Mouse (Mus musculus): ENCODE measurements around the gene Nectin1.

Gene Nectin1

DNA sequence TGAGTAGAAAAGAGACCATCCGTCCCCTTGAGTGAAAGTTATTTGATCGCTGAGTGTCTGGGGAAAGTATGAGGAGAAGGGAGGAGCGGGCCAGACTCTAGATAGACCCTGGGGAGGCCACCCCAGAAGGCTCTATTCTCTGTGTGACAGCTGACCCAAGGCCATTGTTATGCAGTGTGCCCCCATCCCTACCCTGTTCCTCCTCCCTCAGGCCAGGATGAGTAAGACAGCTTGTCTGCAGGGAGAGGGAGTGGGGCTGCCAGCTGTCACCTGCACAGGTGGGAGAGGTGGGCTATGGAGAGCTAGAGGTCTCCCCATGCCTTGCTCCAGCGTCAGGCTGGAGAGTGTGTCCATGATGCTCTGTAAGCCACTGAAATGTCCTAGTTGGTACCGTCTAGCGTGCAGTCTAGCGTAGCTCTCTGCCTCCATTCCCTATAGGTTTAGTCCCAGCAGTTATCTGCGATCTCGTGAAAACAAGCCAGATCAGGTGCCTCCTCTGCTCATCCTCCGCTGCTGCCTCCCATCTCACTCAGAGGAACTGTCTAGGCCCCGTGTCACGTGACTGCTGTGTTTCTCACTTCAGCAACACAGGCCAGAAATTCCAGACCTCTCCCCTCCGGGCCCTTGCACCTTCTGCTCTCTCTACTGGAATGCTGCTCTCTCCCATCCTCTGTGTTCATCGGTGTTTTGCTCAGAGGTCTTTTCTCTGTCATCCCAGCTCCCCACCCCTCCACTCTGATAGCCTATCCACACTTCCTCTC, 21.8 kb downstream of the Nectin1 start:
- DNase-seq (ENCODE audit: low spot score), result no peak

DNA sequence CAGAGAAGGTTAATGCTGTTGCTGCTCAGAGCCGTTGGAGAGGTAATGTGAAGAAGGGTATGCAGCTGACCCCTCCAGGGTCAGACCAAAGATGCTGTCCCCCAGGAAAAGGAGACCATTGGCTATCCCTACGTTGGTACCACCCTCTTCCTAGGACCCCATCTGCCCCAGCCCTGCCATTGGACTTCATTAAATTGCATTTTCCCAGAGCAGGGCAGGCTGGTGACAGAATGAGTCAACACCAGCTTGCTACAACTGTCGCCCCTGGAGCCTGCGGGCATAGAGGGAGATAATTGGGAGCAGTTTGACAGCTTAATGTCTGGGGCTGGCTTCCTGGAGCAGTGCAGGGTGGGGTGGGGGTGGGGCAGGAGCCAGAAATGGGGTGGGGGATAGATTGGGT, 25.0 kb downstream of the Nectin1 start:
- DNase-seq (ENCODE audit: low spot score), result no peak

- no peak for DNase-seq (ENCODE audit: low spot score)
These were observed 25.4 kb downstream of the Nectin1 start for GRCm38 (mm10) chr9:43769228-43769627.

DNA sequence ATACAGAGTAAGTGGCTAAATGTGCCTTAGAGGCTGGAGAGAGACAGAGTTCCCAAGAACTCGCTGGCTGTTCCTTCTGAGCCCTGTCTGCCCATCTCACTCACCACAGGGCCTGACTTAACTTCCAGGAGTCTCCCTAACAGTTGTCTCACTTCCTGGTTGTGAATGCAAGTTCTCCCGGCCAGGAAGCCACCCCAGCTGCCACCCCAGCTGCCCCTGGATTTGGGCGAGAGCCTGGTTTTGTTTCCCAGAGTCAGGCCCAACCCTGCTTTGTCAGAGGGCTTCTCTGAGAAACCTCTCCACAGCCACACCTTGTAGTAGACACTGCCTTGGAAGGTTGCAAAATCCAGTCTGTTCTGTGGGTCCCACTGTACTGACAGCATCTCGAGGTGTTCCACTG, 26.2 kb downstream of the Nectin1 start:
- DNase-seq (ENCODE audit: low spot score), result no peak

GRCm38 (mm10) chr9:43771041-43771440, 27.3 kb downstream of the Nectin1 start:
- DNase-seq (ENCODE audit: low spot score), result no peak

- no peak for DNase-seq (ENCODE audit: low spot score)
These were observed 28.7 kb downstream of the Nectin1 start for GRCm38 (mm10) chr9:43772460-43772859.

DNA sequence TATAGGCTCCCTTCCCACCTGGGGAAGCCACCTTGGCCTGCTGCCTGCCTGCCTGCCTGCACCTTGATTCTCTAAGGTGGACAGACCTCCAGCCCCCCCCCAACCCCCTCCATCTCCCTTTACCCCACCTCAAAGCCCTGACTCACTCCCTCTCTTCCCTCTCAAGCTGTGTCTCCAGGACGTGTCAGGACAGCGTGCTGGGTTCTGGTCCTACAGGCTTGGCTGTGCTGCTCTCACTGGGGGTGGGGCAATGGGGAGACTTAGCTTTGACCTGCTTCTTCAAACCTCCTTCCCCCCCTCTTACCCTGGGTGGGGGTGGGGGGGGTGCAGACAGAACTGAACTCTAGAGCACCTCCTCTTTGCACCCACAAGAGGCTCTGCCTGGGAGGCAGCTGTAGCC, 29.7 kb downstream of the Nectin1 start:
- DNase-seq (ENCODE audit: low spot score), result no peak

GRCm38 (mm10) chr9:43774427-43774826, 30.6 kb downstream of the Nectin1 start:
- DNase-seq (ENCODE audit: low spot score), result no peak

- DNase-seq (ENCODE audit: low spot score), result no peak
These were observed 32.4 kb downstream of the Nectin1 start for GRCm38 (mm10) chr9:43776231-43776630.

DNA sequence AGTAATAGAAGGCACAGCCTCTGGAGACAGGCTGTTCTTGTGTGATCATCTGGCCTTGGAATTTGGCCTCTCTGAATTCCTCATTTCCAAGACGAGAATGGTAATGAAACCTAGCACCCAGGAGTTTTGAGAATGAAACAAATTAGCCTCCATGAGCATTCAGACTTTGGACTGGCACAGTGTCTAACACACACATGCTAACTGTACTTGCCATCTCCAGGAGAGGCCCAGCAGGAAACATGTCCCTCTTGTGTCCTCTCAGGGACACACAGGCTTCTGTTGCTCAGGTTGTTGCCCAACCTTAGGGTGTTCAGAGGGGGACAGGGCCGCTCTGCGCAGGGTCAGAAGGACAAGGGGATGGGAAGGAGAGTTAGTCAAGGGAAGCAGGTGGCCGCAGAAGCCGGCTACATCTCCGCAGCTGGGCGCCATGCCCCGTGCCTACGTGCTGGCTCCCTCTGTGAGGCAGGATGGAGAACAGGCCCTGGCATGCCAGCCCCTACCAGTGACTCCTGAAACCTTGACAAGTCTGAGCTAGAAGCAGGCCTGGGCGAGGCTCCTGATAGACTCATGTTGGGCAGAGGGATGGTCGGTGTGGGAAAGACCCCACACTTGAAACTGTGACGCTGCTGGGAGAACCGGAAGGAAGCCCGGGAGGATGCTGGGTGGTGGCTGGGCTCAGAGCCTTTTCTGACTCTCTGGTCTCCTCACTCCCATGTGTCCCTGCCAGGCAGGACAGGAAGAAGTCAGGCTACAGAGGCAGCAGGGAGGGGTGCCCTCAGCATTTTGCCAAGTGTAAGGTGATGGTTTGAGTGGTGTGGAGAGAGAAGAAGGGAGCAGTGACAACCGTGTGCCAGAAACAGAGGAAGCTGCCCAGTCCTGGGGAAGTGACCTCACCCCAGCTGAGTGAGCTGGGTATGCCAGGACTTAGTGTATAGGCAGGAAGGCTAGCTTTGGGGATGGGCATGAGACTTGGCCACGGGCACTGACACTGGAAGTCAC, 33.9 kb downstream of the Nectin1 start:
- no peak for DNase-seq (ENCODE audit: low spot score)

GRCm38 (mm10) chr9:43780883-43781282, 37.1 kb downstream of the Nectin1 start:
- no peak for DNase-seq (ENCODE audit: low spot score)

DNA sequence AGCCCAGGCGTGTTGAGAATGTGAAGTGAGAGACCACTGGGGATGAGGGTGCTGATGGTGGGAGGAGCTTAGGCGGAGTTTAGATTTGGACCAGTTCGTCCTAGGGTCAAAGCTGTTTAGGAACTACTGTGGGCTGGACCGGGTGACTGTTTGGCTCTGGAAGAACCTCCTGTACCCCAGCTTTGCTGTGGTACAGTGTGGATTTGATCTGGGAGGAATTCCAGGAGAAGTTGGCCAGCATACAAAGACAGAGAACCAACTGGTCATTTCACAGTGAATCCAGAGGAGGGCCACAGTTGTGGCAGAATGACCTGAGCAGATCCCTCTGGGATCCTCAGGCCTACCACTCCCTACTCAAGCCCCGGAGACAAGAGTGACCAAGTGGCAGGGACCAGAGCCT, 38.6 kb downstream of the Nectin1 start:
- no peak for DNase-seq (ENCODE audit: low spot score)

DNA sequence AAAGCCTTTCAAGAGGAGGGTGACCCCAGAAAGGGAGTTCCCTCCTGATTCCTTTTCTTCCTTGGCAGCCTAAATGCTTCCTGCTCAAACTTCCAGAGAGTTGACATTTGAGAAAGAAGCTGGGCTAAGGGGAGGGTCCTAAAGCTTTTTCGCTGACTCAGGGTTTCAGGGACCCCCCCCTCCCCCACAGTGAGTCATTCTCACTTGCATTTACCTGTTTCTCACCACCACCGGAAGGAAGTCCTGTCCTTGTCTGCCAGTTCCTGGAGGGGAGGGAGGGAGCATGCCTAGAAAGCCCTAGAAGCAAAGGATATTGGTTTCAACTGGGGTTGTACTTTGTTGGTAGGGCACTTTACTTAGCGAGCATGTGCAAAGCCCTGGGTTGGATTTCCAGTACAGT, 40.2 kb downstream of the Nectin1 start:
- DNase-seq (ENCODE audit: low spot score), result no peak

- DNase-seq (ENCODE audit: low spot score), result no peak
These were observed 41.1 kb downstream of the Nectin1 start for GRCm38 (mm10) chr9:43784841-43785240.

DNA sequence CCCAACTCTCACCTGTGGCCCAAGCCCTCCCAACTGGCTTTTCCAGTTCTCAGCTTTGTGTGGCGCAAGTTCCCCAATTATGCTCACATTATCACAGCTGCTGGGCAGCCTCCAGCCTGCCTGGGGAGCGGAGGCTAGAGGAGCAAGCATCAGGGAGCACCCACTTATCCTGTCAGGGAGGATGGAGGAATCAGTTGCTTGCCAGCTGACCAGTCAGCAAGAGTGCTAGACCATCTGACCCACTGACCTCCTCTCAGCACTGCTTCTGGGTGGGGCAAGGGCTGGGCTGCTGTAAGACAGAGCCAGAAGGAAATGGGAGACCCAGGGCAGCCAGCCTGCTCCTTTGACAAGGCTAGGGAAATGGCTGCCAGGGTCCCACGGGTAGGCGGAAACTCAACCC, 43.8 kb downstream of the Nectin1 start:
- no peak for DNase-seq (ENCODE audit: low spot score)

DNA sequence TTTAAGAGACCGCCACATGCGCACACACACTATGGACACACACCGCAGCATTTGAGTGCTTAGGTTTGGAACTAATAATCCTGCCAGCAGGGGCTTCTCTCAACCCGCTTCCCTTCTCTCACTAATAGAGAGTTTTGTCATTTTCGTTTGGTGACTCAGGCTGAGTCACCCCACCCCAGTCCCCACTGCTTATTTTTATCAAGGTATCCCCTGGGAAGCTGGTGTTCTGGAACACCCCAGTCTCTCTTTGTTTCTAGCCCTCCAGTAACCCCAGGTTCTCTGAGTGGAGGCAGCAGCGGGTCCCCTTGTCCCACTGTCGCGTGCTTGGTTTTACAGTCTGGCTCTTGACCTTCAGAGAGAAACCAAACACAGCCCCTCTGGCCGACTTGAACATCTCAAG, 48.9 kb downstream of the Nectin1 start:
- no peak for DNase-seq (ENCODE audit: low spot score)

DNA sequence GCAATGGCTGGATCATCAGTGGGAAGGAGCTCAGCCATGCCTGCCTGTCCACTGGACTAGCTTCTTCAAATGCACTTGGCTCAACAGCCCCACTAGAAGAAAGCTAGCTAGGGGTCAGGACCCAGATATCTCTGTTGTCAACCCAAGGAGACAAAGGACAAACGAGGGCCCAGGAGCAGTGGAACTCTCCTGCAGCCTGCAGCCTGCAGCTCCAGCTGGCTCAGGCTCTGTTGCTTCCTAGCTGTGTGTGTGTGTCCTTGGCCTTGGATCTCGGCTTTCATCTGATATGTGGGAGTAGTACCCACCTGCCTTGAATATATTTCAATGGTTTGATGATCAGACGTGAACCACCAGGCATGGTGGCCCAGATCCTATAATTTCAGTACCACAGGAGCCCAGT, 49.6 kb downstream of the Nectin1 start:
- no peak for DNase-seq (ENCODE audit: low spot score)

DNA sequence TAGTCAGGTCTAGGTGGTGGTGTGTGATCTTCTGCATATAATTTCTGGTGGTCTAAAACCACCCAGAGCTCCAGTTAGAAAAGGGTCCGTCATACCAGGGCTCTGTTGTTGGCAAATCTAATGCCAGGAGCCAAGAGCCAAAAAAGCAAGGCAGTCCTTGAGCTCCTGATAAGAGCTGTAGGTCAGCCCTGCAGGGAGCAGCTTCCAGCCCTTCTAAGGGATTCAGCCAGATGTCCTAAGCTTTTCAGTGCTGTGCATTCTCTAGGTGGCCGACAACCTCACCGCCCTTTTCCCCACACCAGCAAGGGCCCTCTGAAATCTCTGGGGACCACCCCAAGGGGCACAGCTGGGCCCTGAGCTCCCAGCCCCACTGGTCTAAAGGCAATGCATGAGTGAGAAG, 52.2 kb downstream of the Nectin1 start:
- peak; percentile 57 for DNase-seq (ENCODE audit: low spot score)

GRCm38 (mm10) chr9:43796841-43797740, 53.3 kb downstream of the Nectin1 start:
- no peak for DNase-seq (ENCODE audit: low spot score)

DNA sequence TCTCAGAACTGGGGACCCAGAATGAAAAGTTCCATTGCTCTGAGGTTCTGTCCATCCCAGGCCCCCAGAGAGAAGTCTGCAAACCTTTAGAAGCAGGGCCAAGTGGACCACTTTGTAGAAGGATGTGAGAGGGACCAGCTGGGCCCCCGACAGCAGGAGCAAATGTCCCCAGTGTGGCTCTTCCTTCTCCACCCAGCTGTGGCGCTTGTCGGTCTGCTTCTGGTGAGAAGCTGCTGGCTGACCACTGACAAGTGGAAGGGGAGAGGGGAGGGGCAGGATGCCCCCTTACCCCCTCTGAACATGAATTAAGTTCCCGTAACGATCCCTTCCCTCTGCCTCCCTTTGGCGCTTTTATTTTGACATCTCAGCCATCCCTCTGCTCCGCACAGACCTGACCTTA, 54.0 kb downstream of the Nectin1 start:
- no peak for DNase-seq (ENCODE audit: low spot score)

- no peak for DNase-seq (ENCODE audit: low spot score)
These were observed 56.7 kb downstream of the Nectin1 start for GRCm38 (mm10) chr9:43800525-43800924.

DNA sequence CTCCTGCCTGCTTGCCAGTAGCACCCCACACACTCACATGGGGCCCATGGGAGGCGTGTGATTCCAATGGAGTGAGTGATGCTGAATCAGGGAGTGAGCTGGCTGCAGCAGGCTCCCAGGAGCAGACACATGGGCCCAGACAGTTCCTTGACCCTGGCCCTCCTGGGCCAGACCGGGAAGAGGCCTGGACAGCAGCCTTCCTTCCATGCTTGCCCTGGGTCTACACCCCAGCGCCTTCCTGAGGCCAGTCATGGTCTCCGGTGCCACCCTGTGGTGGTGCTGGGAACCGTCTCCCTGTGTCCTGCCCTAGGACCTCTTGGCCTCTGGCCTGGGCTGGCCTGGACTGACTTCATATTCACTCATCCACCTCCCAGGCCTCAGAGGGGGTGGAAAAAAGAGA, 58.1 kb downstream of the Nectin1 start:
- peak; percentile 48 for DNase-seq (ENCODE audit: low spot score)
